Comparison of ENCODE assay signal across 8 mouse cellular contexts in the genomic region with DNA sequence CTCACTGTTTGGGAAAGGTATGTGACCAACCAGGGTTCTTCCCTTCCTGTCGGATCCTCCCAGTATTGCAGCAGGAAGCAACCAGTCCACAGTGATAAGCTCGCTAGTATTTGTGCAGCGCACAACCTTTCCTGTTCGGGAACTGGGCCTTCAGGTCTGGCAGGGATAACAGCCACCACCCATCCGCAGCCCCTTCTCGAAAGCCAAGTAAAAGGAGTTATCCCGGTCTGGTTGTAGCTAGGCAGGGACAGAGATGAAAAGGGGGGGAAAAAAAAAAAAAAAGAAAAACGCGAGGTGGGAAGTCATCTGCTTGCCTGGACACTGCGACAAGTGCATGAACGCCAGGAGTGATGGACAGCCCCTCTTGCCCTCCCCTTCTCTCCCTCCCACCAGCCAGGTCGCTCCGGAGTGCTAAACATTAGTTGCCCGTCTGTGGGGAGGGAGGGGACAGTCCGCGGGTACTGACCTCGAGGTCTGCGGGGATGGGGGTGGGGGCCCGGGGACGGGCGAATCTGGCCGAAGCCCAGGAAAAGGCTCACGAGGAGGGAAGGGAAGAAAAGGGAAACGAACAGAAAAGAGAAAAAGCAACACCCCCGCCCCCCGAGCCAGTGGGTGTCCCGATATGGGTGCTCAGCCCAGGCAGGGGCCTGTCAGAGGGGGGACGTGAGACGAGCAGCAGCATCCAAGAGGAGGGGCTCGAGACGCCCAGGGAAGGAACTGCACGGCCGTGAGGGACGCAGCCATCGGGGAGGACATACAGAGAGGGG. TPM values are rescaled to one million over a fixed set of nuclear protein-coding genes. Genes with fewer than 3 reads are reported as not detected.
DNase-seq lines count a peak whose midpoint lies in the region; ATAC-seq and TF ChIP-seq lines count a peak whose summit lies in the region.

No protein-coding gene starts in this region.

- peak overlapping the region; percentile 66 for H3K4me2 ChIP-seq in forebrain, embryonic 15.5 days (replicated peaks)

- peak overlapping the region; percentile 93 for H3K4me3 ChIP-seq in forebrain, embryonic 15.5 days
- H3K4me3 ChIP-seq in lung, adult 2 months (replicated peaks; ENCODE audit: extremely low read depth, low read depth, low read length): peak overlapping the region; percentile 100
- H3K4me3 ChIP-seq in thymus, adult 2 months (ENCODE audit: control insufficient read depth, insufficient read depth, low read length): peak overlapping the region; percentile 71

- no peaks in the 10 kb centered on the region for H3K27me3 ChIP-seq in forebrain, embryonic 15.5 days
- H3K27me3 ChIP-seq in thymus, adult 2 months (ENCODE audit: control insufficient read depth, insufficient read depth, low read length): no peaks in the 10 kb centered on the region

- peak; percentile 87 for ATAC-seq in forebrain, embryonic 15.5 days (replicated peaks)

- H3K27ac ChIP-seq in forebrain, embryonic 15.5 days (replicated peaks): peak overlapping the region; percentile 95
- H3K27ac ChIP-seq in thymus, adult 2 months (ENCODE audit: control insufficient read depth, insufficient read depth, low read length): no peak overlapping the region

- peaks cover 6% of the 10 kb centered on the region for H3K4me1 ChIP-seq in forebrain, embryonic 15.5 days
- peaks cover 5% of the 10 kb centered on the region for H3K4me1 ChIP-seq in lung, adult 2 months (ENCODE audit: control insufficient read depth, insufficient read depth, low read length)
- H3K4me1 ChIP-seq in thymus, adult 2 months (replicated peaks; ENCODE audit: control insufficient read depth, insufficient read depth, low read length): peaks cover 3% of the 10 kb centered on the region

- H3K36me3 ChIP-seq in forebrain, embryonic 15.5 days: no peaks in the 10 kb centered on the region
- H3K36me3 ChIP-seq in thymus, adult 2 months (ENCODE audit: control insufficient read depth, insufficient read depth, low read length): no peaks in the 10 kb centered on the region

- TF ChIP-seq CTCF in lung, adult 2 months (IDR thresholded peaks at IDR 0.05; ENCODE audit: insufficient read depth, low read length): 0 out of 2 replicates have a peak, but pooled peaks have one; percentile 22
- TF ChIP-seq CTCF in thymus, adult 2 months (IDR thresholded peaks at IDR 0.05; ENCODE audit: borderline replicate concordance, control insufficient read depth, extremely low read depth, insufficient read depth, low read length, poor library complexity): no peak

- DNase-seq in MEL-GATA-1-ER (ENCODE audit: extremely low read depth, low read depth): peak; percentile 85
- DNase-seq in cerebellum, adult 18-20 months: peak; percentile 47 to 51
- DNase-seq in heart, postnatal 14 days: peak; percentile 66 to 70
- peak; percentile 59 for DNase-seq in large intestine, adult 2 months (ENCODE audit: low read depth, low spot score)
- peak; percentile 64 for DNase-seq in lung, adult 2 months
- peak; percentile 47 for DNase-seq in ovary, adult 18-20 months (ENCODE audit: low spot score)
- peak; percentile 39 for DNase-seq in thymus, adult 2 months

- WGBS in forebrain, embryonic 15.5 days: under 1% methylated on average over 35 of the region's 35 CpGs
- WGBS in large intestine, adult 2 months: 1% methylated on average over 35 of the region's 35 CpGs
- 1% methylated on average over 35 of the region's 35 CpGs for WGBS in lung, adult 2 months
- WGBS in thymus, adult 2 months: under 1% methylated on average over 35 of the region's 35 CpGs

- peak; percentile 53; the same call in 1 of the 2 replicates for TF ChIP-seq POLR2A in lung, adult 2 months (IDR thresholded peaks at IDR 0.05; ENCODE audit: borderline replicate concordance, extremely low read depth, low read depth, low read length)
- TF ChIP-seq POLR2A in thymus, adult 2 months (IDR thresholded peaks at IDR 0.05; ENCODE audit: control insufficient read depth, extremely low read depth, insufficient read depth, low read length, poor library complexity): no peak

- intact Hi-C loops in heart, postnatal 14 days (cut with DNase I): loop anchor here (5.0 kb wide), 1 partner anchor 75 kb away; the partner anchor contains the start of gene Dennd4a

- H3K9me3 ChIP-seq in forebrain, embryonic 15.5 days: no peaks in the 10 kb centered on the region

- H3K9ac ChIP-seq in forebrain, embryonic 15.5 days (replicated peaks): peak overlapping the region; percentile 66

RNA-seq across cellular contexts. Expression of gene Rab11a, which starts 0.7 kb away (rescaled TPM):
- polyA plus RNA-seq in forebrain, embryonic 15.5 days (2015; fragmentation: Nextera tagmentation; extraction: Ambion mirVana): 349 and 383 TPM in 2 replicates
- total RNA-seq in heart, postnatal 14 days (2021): 100 to 1,000 TPM; 216 to 231 TPM
- 174 and 187 TPM in 2 replicates for polyA plus RNA-seq in large intestine, adult 2 months (2012; rRNA removed)
- 74.4 and 109 TPM in 2 replicates for polyA plus RNA-seq in lung, adult 2 months (2012; rRNA removed)
- 50.1 and 60.1 TPM in 2 replicates for polyA plus RNA-seq in thymus, adult 2 months (2012; rRNA removed)
